Mouse (Mus musculus): ENCODE measurements around the gene Zfp710.
"Not testable (repeated sequence)": the region's sequence is repeated elsewhere in the genome, so short reads cannot be mapped to it uniquely, and the experiment has no call there.

Zfp710 gene

GRCm38 (mm10) chr7:80114451-80115223, 90.0 kb downstream of the Zfp710 start:
- peak; percentile 60 for DNase-seq (ENCODE audit: low spot score)

GRCm38 (mm10) chr7:80115224-80115590, 90.6 kb downstream of the Zfp710 start, which contains the start of gene Idh2:
Idh2 (minus strand) TSS chr7:80115392.
- peak; percentile 93 for DNase-seq (ENCODE audit: low spot score)

GRCm38 (mm10) chr7:80116158-80116557, 91.5 kb downstream of the Zfp710 start:
- DNase-seq (ENCODE audit: low spot score) = no peak

GRCm38 (mm10) chr7:80119198-80119597, 94.6 kb downstream of the Zfp710 start:
- no peak for DNase-seq (ENCODE audit: low spot score)

GRCm38 (mm10) chr7:80121083-80121482, 96.5 kb downstream of the Zfp710 start:
- DNase-seq (ENCODE audit: low spot score) = no peak

GRCm38 (mm10) chr7:80123115-80123514, 98.5 kb downstream of the Zfp710 start:
- DNase-seq (ENCODE audit: low spot score) = no peak

- DNase-seq (ENCODE audit: low spot score) = no peak
These were observed 99.1 kb downstream of the Zfp710 start for GRCm38 (mm10) chr7:80123672-80124071.

- DNase-seq (ENCODE audit: low spot score) = no peak
These were observed 104.7 kb downstream of the Zfp710 start for GRCm38 (mm10) chr7:80129278-80129677.

GRCm38 (mm10) chr7:80130344-80131055, 105.9 kb downstream of the Zfp710 start:
- no peak for DNase-seq (ENCODE audit: low spot score)

GRCm38 (mm10) chr7:80131315-80131714, 106.7 kb downstream of the Zfp710 start:
- not testable (repeated sequence) for DNase-seq (ENCODE audit: low spot score)

GRCm38 (mm10) chr7:80132541-80132940, 107.9 kb downstream of the Zfp710 start:
- DNase-seq (ENCODE audit: low spot score) = peak; percentile 47

GRCm38 (mm10) chr7:80134454-80135172, 110.0 kb downstream of the Zfp710 start:
- DNase-seq (ENCODE audit: low spot score) = peak; percentile 82

GRCm38 (mm10) chr7:80135173-80135532, 110.5 kb downstream of the Zfp710 start:
- DNase-seq (ENCODE audit: low spot score) = no peak

- DNase-seq (ENCODE audit: low spot score) = no peak
These were observed 113.8 kb downstream of the Zfp710 start for GRCm38 (mm10) chr7:80138375-80138774.

- DNase-seq (ENCODE audit: low spot score) = peak; percentile 76
These were observed 116.2 kb downstream of the Zfp710 start for GRCm38 (mm10) chr7:80140815-80141214.

Data from ovary, postnatal 36 days (tissue).